Mouse (Mus musculus) CD4-positive, CD25-positive, alpha-beta regulatory T cell, adult 2 months (primary cell): ENCODE results near the gene Nhp2.
"Not testable (repeated sequence)": the region's sequence is repeated elsewhere in the genome, so short reads cannot be mapped to it uniquely, and the experiment has no call there.

Experiments
- DNase-seq: peaks from one replicate; pipeline ENCODE4 v3.0.0-alpha.2; 2012; ENCODE audit warnings: low read depth, low spot score

Nhp2 gene

DNA sequence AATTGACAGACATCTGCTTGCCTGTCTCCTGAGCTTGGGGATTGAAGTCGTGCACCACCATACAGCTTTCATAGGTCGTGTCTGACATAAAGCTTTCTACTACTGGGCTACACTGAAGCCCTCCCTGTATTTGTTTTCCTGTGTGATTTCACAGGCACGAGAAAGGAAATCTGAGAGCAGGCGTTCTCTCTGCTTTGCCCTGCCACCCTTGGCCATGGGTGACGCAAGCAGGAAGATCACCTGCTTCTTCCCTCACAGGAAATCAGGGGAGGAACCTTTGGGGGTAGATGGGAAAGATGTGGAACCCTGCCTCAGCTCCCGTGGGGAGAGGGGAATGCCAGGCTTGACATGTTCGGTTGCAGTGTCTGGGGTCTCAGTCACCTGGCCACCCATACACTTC, 38.8 kb downstream of the Nhp2 start:
- no peak for DNase-seq

DNA sequence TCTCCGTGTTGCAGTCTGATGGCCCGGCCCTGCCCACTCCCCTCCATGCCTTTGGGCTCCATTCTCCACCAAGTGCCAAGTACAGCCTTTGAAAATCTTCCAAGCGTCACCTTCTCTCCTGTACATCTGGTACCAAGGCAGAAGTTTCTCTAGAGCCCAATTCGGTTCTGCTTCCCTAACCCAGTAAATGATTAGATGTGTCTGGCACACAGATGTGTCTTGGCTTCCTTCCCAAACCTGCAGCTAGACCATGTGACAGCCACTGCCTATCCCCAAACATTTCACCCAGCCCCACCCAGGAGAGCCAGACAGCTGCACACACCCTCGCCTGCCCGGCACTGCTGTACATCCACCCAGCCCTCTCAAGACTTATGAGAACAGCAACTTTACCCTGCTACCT, 39.2 kb downstream of the Nhp2 start:
- no peak for DNase-seq

DNA sequence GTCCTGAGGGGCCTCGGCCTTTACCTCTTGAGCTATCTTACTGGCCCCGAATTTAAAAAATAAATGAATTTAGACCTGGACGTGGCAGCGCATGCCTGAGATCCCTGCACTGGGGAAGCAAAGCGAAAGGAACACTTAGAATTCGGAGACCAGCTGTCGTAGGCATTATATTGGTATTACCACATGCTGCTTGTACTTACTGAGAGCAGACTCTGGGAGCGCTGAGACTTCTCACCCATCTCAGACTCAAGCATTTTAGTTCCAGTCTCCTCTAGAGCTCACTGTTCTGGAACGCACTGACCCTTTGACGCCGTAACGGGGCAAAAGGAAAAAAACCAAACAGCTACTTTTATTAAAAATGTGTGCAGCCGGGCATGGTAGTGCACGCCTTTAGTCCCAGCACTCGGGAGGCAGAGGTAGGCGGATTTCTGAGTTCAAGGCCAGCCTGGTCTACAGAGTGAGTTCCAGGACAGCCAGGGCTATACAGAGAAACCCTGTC, 42.4 kb downstream of the Nhp2 start:
- DNase-seq = no peak

- no peak for DNase-seq
Observed at GRCm38 (mm10) chr11:51662632-51663031, 43.1 kb downstream of the Nhp2 start.

DNA sequence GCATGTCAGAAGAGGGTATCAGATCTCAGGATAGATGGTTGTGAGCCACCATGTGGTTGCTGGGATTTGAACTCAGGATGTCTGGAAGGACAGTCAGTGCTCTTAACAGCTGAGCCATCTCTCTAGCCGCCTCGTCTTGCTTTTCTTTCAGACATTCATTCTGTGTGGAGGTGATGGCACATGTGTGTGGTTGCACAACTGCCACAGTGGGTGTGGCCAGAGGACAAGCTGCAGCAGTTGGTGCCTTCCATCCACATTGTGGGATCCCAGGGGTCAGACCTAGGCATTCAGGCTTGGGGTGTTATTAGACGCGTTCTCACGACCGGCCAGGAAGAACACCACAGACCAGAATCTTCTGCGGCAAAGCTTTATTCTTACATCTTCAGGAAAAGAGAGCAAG, 45.2 kb downstream of the Nhp2 start:
- not testable (repeated sequence) for DNase-seq

DNA sequence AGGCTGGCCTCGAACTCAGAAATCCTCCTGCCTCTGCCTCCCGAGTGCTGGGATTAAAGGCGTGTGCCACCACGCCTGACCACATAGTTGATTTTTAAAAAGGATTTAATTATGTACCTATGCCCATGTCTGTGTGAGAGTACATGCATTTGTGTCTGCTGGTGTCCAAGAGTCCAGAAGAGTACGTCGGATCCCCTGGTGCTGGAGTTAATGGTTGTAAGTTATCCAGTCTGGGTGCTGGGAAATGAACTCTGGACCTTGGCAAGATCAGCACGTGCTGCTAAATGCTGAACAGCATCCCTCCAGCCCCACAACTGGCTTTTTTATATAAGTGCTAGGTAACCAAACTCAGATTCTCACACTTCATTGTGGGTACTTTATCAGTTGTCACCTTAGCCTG, 51.3 kb downstream of the Nhp2 start:
- DNase-seq = no peak

GRCm38 (mm10) chr11:51671376-51671775, 51.8 kb downstream of the Nhp2 start:
- DNase-seq = no peak

- no peak for DNase-seq
Observed at GRCm38 (mm10) chr11:51673291-51673690, 53.8 kb downstream of the Nhp2 start.
